Mouse (Mus musculus): ENCODE results near the gene Arap2.

- no peak for TF ChIP-seq CTCF (IDR thresholded peaks at IDR 0.05)
- TF ChIP-seq EP300 (IDR thresholded peaks at IDR 0.05): no peak
Observed at GRCm38 (mm10) chr5:62792776-62793175, 26.8 kb upstream of the Arap2 start.
